Mouse (Mus musculus) inflammation-experienced regulatory T-cells, adult 6 months (primary cell): Measurements from ENCODE around the gene Urb1. TPM values are rescaled to one million over a fixed set of nuclear protein-coding genes. Genes with fewer than 3 reads are reported as not detected.
A peak's percentile ranks its signal among the peaks of the same experiment; 100 is the strongest.
"Not testable (repeated sequence)": the region's sequence is repeated elsewhere in the genome, so short reads cannot be mapped to it uniquely, and the experiment has no call there.

Experiments used
- ATAC-seq: one replicate; pipeline ENCODE4 v1.8.0; 2017
- polyA plus RNA-seq, 3 experiments: library from polyadenylated mRNA; unstranded; fragments of 100-300 nt; shearing (Covaris generic); gene quantifications; one replicate each; pipeline ENCODE4 v1.2.1; 2017

Gene Urb1
- 1 to 10 TPM; 3.0 to 6.2 (median 4.3) TPM for polyA plus RNA-seq

DNA sequence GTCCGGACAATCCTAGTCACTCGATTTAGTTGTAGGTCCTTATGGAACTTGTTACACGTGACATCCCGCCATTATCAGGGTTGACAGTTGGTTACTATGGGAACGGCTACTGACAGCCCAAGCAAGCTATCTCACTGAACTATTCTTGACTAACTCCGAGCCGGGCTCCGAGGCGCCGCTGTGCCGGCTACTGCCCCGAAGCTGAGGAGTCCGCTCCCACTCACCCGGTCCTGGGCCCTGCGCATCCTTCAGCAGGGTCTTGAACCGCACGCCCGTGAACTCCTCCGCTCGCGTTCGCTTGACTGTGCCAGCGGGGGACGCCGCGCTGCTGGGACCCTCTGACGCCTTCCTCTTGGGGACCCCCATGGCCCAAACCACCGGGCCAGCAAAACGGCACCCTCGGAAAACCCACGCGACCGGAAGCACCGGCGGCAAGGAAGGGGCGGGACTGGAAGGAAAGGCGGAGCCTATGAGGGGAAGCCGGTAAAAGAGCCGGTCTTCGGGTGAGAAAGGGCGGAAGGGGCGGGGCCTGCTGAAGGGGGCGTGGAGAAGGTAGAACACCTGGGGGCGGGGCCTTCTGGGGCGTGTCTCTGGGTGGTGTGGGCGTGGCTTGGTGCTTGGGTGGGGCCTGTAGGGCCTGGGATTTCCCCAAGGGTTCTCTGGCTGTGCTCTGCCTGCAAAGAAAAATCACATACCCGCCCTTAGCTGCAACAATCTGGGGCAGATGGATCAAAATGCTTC, at the start of gene Urb1:
Gene Urb1 (minus strand): TSS at position 439 of the 741 bp plus-strand sequence.
- peak; percentile 96 for ATAC-seq

DNA sequence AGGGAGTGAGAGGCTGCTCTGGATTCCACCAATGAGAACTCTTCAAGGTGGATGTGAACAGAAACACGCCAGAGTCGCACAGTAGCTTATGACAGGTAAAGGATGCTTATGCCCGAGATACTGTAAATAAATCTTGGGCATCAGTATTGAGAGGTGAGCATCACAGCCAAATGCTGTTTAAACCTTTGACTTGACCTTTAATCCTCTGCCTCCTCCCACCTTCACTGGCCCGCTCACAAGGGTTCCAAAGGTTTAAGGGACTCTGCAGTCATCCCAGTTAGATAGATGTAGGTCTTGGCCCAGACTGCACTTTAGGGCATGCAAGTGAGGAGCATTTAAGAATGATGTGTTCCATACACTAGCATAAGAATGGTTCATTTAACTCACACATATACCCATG, 48.0 kb upstream of the Urb1 start:
- no peak for ATAC-seq

DNA sequence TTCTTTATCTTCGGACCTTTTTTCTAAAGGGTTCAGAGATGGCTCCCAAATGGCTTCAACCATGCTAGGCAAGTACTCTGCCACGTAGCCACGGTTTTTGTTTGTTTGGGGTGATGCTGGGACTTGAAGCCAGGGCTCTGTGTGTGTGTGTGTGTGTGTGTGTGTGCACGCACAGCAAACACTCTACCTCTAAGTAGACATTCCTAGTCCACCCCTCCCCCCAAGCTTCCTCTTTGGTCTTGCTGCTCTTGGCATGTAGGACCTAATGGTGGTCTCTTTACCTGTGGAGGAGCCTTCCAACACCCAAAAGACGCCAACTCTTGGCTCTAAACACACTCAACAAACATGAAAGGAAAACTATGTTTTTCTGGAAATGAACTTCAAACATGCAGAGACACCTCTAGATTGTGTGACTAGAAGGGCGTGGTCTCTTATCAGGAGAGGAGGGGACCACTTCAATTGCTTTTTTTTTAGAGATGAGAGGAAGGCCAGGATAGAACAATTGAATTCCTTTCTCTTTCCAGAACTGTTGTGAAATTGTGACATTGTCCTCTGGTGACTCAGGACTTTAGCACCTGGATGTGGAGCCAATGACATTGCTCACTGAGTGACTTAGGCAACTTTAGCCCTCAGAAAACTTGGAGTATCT, 46.5 kb upstream of the Urb1 start:
- no peak for ATAC-seq

DNA sequence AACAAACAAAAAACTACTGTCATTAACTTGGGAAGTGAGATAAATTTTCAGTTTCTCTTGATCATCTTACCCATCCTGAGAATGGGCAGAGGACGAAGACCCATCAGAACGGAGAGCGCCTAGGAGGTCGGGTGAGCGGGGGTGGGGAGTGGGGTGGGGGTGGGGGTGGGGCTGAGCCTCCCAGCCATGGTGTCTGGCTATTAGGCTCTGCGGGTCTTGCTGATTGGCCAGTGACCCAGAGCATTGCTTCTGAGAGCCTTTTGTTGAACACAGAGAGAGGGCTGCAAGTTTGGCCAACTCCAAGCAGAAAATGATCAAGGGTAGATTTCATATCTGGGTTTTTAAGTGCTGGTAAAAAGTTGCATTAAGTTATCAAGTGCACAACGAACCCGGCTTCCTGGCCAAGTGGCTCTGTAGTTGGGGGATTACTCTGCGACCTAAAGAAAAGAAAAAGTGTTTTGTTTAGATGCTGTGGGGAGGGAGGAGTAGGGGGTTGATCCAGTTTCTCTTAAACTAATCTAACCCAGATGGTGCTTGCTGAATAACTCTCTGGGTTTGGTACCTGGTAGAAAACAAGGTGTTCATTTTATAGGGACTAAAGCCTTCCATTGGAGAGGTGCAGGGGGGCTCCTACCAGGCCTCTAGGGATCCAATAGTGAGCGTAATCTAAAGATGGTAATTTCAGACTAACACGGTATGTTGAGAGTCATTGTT, 41.6 kb upstream of the Urb1 start:
- no peak for ATAC-seq

DNA sequence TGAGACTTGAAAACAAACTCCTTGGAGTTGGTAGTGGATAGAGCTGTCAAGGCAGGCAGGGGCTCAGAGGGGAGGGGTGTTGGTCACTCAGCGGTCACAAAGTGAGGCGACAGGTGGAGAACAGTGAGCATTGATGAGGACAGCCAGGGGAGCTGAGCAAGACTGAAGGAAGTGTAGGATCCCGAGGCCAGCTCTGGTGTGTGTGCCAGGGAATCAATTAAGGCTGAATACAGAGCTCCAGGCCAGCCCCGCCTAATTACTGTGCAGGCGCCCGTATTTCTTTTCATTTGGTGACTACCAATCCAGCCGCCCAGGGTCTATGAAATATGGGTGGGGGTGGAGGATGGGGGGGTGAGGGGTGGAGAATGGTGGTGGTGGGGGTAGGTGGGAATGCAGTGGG, 40.7 kb upstream of the Urb1 start:
- no peak for ATAC-seq

DNA sequence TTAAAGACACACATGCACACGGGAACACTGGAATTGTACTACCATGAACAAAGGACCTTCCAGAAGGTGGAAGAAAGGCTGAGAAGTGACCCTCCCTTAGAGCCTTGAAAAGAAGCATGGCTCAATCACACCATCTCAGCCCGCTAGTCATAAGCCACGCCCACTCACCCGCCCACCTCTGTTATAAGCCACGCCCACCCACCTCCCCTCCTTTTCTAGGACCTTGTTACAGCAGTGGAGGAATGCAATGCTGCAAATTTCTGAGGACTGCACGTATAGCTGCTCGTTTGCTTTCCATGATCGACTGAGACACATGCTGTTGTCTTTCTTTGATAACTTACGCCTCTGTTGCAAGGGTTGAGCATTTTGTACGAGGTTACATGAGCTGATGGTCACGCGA, 39.0 kb upstream of the Urb1 start:
- ATAC-seq: no peak

DNA sequence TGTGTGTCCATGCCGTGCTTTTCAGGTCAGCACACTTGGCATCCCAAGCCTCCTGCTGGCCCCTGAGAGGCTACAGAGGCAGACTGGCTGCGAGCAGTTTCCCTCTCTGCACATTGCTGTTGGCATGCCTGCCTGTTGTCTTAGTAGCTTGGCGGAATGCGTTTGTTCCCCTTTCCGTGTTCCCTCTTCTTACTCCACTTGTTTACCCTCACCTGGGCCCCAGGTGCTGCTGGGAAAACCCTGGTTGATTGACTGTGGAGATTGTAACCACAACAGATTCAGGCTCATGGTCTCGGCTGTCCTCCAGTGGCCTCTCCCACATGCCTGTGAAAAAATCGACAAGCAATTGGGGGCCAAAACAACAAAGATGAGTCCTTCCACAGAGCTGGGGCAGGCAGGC, 38.5 kb upstream of the Urb1 start:
- no peak for ATAC-seq

DNA sequence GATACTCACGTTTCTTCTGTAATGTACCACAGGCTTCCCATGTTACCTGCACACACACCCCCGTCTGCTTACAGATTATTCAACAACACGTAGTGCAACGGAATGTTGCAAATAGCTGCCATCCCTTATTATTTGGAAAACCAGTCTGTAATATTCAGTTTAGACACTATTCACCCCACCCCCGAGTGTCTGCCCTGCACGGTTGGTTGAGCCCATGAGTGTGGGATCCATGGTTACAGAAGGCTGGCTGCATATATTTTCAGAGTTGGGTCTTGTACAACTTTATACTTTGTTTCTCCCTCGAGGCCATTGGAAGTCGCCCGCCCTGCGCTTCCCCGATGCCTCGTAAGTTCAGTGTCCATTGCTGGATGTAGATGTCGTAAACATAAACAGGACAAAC, 35.4 kb upstream of the Urb1 start:
- ATAC-seq: no peak

DNA sequence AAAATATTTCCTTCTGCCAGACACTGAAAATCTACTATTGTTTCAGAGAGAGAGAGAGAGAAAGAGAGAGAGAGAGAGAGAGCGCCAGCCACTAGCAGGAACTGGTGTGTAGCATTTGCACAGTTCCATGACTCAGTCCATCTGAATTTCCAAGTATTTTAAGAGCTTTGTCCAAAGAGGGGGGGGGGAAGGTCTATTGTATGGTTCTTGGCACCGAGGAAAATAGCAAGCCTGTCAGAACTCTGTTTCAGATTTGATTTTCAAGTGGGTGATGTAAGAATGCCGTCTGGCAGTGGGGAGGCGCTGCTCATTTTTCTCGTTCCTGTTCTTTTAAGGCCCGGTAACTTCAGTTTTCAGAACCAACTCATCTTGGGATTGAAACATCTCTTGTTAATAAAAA, 34.8 kb upstream of the Urb1 start:
- ATAC-seq: no peak

DNA sequence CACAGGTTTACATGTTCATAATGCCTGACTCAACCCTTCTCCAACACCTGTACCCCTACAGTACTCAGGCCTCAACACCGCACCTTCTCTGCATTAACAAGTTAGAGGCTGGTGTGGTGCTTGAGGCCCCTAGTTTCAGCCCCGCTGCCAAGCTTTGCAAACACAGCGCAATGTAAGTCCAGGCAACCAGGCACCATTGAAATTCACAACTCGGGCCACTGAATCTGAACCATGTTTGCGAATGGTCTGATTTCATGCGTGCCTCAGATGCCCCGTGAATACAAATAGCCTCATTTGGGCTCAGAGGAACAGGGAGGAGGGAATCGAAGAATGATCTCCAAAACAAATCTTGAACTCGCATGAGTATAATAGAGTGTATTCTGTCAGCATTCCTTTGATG, 32.0 kb upstream of the Urb1 start:
- no peak for ATAC-seq

DNA sequence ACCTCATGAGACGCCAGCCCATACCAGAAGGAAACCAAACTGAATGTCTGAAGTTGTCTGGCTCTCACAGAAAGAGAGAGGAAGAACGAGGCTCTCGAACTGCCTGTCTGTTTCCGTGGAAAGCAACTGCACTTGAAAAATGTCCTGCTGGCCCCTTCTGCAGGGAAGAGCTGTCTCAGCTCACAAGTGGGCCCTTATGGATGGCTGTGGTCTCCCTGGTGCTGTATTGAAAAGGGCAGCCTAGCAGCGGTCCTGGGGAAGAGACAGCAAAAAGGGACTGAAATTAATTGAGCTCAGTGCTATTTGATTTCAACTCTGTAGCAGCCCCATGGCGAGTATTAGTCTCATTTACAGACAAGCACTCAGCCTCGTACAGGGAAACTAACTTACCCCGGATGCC, 27.2 kb upstream of the Urb1 start:
- ATAC-seq: no peak

DNA sequence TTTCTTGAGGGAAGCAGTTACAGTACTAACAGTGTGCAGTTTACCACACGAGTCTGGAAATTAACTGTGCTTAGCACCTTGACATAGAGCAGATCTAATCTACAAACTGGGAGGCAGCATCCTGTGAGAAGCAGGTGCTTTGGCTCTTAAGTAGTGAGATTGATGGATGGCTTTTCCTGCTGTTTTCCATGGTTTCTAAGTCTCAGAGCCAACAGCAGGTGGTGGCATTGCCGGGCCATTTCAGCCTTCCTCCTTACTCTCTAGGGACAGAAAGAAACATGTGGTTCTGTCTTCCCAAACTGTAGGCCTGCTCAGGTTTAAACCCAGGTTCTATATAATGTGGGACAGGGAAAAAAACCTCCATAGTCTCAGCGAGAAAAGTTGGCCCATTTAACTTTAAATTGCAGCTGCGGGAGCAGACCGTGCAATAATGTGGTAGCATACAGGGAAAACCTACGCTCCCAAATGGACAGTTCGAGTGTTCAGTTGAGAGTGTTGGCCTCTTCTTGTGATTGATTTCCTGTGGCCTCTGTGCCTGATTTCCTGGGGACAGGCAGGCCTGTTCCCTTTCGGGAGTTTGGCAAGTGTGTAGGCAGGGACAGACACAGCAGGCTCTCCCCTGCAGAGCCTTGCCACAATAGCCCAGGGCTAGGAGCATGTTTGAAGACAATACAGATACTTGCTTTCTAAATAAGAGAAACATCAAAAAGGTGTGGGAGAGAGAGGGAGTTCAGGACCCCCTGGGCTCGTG, 23.0 kb upstream of the Urb1 start:
- no peak for ATAC-seq

DNA sequence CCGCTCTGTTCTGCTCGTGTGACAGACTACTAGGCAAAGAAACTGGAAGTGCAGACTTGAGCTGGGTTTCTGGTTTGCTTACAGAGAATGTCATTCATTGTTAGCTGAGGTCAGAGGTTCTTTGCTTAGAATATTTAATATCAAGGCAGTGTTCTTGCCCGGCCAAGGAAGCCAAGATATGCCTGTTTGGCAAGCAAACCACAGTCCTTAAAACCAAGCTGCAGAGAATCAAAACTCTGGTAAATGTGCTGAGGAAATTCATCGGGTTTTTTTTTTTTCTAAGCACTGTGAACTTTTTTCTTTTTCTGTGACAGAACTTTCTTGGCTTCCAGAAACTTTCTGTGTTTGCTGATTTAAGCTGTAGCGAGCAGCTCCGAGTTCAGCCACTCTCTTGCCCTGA, 22.3 kb upstream of the Urb1 start:
- no peak for ATAC-seq

DNA sequence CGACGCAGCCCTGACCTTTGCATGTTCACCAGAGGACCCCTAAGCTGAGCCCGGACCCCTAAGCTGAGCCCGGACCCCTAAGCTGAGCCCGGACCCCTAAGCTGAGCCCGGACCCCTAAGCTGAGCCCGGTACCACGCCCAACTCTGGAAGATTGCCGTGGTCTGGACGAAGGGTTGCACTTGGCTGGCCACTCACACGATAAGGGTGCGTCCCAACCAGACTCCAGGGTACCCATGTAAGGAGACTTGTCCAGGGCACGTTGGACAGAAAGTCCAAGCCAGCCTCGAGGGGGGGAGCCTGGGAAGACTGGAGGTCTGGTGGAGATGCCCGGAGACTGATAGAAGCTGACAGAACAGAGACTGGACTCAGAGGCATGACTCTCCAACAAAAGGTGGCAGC, 21.5 kb upstream of the Urb1 start:
- no peak for ATAC-seq

DNA sequence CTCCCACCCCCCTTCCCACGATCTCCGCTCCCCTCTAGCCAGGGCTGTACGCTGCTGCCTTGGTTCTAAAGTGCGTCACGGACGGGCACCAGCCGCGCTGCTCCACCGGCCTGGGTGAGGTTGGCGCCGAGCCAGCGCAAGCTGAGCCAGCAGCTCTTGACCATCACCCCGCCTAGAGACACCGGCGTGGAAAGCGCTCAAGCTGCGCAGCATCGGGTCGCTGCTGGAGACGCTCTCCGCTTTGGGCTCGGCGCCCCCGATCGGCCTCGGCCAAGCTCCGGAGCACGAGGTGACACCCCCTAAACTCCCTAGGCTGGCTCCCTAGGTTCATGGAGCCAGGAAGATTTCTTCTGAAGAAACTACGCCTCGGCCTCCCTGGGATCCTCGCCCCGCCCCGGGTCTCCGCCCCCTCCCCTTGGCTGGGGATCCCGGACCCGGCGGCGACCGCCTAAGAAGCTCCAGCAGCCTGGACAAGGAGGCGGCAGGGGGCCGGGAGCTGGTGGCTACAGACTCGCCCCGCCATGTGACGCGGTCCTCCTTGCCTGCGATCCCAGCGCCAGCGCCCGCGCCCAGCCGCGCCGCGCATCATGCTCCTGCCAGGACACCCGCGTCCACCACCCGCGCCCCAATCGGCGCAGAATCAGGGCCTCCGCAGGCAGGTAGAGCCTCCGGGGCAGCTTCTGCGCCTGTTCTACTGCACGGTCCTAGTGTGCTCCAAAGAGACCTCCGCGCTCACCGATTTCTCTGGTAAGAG, 20.6 kb upstream of the Urb1 start:
- peak; percentile 10 for ATAC-seq

DNA sequence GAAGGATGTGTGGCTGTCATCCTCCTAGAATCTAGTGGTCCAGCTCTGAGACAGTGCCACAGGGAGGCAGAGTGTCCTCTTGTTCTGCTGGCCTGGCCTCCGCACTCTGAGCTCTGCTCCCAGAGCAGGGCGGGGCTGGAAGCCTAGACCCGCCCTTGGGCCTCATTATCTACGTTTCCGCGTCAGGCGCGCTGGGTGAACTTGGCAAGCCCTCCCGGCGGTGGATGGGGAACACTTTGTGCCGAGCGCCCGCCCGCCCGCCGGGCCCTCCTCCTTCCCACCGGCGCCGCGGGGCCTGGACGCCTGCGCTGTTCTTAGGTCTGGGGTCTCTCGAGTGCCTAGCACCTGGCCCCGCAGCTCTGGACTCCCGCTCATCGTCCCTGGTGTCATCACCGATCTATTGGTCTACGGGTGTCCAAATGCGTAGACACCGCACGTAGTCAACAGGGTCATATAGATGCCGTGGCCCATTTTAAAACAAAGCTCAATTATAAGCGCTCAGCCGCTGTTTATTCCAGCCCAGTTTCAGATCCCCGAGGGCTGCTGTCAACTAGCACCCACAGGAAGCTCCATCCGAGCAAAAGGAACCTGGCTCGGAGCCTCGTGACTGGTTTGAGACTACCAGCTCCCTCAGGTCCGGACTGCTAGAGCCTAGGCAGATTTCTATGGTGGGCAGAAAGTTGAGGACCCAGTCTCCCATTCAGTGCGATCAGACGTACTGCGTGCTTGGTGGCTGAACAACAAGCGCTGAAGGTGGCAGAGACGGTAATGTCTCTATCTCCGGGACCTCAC, 19.9 kb upstream of the Urb1 start:
- ATAC-seq: peak; percentile 83

DNA sequence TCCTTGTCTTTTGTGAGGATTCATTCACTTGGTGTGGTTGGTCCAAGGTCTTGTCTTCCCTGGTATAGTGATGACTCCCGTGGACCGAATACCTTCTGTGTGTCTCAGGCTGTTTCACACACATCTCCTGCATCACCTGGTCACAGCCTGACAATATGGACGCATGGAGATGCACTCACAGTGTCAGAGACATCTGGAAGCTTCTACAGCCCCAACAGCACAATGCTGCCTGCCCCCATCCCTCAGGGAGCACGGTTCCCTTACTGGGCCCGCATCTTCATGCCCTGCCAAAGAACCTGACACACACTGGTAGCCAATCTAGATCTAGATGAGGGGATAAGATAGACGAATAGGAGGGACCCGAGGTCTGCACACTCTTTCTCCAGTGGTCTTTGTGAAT, 18.9 kb upstream of the Urb1 start:
- ATAC-seq: no peak

DNA sequence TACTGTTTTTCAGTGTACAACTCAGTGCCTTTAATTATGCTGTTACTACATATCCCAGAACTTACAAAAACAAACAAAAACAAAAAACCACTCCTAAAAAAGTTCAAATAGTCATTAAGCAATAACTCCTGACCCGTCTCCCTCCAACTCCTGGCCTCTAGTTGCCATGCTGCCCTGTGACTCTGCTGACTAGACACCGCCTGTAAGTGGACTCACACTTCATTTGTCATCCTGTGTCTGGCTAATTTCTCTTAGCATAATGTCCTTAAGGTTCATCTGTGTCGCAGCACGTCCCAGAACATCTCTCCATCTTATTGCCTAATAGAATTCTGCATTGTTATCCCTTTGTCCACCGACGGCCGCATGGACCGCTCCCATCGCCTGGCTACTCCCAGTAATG, 17.3 kb upstream of the Urb1 start:
- no peak for ATAC-seq

DNA sequence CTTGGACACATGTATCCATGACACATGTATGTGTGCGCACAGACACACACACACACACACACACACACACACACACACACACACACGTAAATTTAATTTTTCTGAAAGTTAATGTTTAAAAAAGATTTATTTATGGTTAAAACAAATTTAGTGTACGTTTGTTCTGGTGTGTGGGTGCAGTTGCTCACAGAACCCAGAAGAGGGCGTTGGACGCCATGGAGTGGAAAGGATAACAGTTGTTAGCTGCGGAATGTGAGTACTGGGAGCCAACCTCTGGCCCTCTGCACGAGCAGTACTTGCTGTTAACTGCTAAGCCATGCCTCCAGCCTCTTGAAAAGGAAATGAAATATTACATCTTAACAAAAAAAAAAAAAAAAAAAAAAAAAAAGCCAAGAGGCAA, 16.2 kb upstream of the Urb1 start, which contains the start of gene Eva1c:
Gene Eva1c (plus strand): TSS at position 263 of the 400 bp plus-strand sequence.
- no peak for ATAC-seq

DNA sequence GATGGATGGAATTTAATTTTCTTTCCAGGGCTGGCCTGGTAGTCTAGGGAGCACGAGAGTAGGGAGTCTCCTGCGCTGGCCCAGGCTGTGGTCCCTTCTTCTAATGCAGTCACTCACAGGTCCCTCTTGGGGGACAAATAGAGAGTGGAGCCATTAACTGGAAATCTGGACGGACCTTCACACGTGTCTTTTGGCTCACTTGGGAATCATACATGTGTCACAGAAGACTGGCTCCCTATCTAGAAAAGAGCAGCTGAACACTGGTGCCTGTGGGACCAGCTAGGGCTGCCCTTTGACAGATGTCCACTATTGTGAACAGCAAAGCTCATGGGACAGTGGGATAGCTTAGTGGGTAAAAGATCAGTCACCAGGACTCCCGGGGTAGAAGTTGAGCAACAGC, 15.8 kb upstream of the Urb1 start:
- no peak for ATAC-seq

DNA sequence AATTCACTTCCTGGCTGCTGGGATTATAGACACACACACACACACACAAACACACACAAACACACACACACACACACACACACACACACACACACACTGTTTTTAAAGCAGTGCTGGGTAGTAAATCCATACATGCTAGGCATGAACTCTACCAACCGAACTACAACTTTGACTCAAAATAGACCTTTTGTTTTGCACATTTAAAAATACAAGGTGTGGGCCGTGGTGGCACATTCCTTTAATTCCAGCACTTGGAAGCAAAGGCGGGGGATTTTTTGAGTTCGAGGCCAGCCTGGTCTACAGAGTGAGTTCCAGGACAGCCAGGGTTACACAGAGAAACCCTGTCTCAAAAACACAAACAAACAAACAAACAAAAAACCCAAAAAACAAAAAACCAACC, 13.8 kb upstream of the Urb1 start:
- not testable (repeated sequence) for ATAC-seq

DNA sequence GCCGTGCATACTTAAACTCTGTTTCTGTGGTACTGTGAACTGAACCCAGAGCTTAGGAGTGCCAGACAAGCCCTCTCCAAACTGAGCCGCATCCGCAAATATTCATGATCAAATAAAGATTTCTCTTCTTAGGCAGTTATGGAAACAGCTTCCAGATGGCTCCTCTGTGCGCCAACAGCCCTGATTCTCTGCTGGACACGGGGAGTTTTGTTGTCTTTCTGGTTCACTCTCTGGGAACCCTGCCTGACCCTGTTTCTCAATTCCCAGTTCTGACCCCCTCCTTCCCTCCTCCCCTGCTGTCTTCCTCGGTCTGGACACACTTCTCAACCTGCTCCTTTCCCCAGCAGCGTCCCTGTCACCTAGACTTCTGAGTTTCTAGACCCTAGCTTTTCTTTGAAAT, 12.8 kb upstream of the Urb1 start:
- ATAC-seq: no peak
